Mouse (Mus musculus): ENCODE data around the gene Hoxd4. TPM values are rescaled to one million over a fixed set of nuclear protein-coding genes. Genes with fewer than 3 reads are reported as not detected.

Gene Hoxd4
- total RNA-seq, 2 experiments from 2014 or later = not detected

GRCm38 (mm10) chr2:74741979-74742277, 30.2 kb downstream of the Hoxd4 start:
- Histone ChIP-seq H3K4me3 (no peak overlapping the region), H3K27ac (no peak overlapping the region)
- TF ChIP-seq CTCF (IDR thresholded peaks at IDR 0.05) = no peak
- DNase-seq (ENCODE audit: extremely low spot score in 1 of 2, low spot score in 2 of 2) = no peak
- intact Hi-C loops (cut with DNase I) = loop anchor here (5.0 kb wide), 1 partner anchor 35 kb away; no protein-coding TSS in a partner anchor

GRCm38 (mm10) chr2:74745540-74746297, 34.0 kb downstream of the Hoxd4 start:
- no peak for DNase-seq (ENCODE audit: extremely low spot score in 1 of 2, low spot score in 2 of 2)
- no peak for TF ChIP-seq CTCF (IDR thresholded peaks at IDR 0.05)
- intact Hi-C loops (cut with DNase I) = loop anchor here (5.0 kb wide), 1 partner anchor 93 kb away; no protein-coding TSS in a partner anchor
- no peak overlapping the region for H3K4me3 ChIP-seq
- H3K27ac ChIP-seq = no peak overlapping the region

GRCm38 (mm10) chr2:74746298-74746921, 34.7 kb downstream of the Hoxd4 start:
- no peak overlapping the region for H3K27ac ChIP-seq
- no peak overlapping the region for H3K4me3 ChIP-seq
- intact Hi-C loops (cut with DNase I) = loop anchor here (5.0 kb wide), 1 partner anchor 94 kb away; no protein-coding TSS in a partner anchor
- DNase-seq (ENCODE audit: extremely low spot score in 1 of 2, low spot score in 2 of 2) = no peak
- TF ChIP-seq CTCF (IDR thresholded peaks at IDR 0.05) = no peak

- intact Hi-C loops (cut with DNase I) = loop anchor here (5.0 kb wide), 1 partner anchor 95 kb away; no protein-coding TSS in a partner anchor
- no peak for DNase-seq (ENCODE audit: extremely low spot score in 1 of 2, low spot score in 2 of 2)
- no peak for TF ChIP-seq CTCF (IDR thresholded peaks at IDR 0.05)
- no peak overlapping the region for H3K27ac ChIP-seq
- H3K4me3 ChIP-seq = no peak overlapping the region
Observed at GRCm38 (mm10) chr2:74747006-74747405, 35.3 kb downstream of the Hoxd4 start.

GRCm38 (mm10) chr2:74747661-74748141, 36.0 kb downstream of the Hoxd4 start:
- Histone ChIP-seq H3K4me3 (no peak overlapping the region), H3K27ac (no peak overlapping the region)
- no peak for DNase-seq (ENCODE audit: extremely low spot score in 1 of 2, low spot score in 2 of 2)
- intact Hi-C loops (cut with DNase I) = loop anchor here (5.0 kb wide), 1 partner anchor 95 kb away; no protein-coding TSS in a partner anchor
- TF ChIP-seq CTCF (IDR thresholded peaks at IDR 0.05) = no peak

GRCm38 (mm10) chr2:74748436-74748995, 36.8 kb downstream of the Hoxd4 start:
- Histone ChIP-seq H3K4me3 (no peak overlapping the region), H3K27ac (no peak overlapping the region)
- intact Hi-C loops (cut with DNase I) = loop anchor here (5.0 kb wide), 1 partner anchor 96 kb away; no protein-coding TSS in a partner anchor
- no peak for TF ChIP-seq CTCF (IDR thresholded peaks at IDR 0.05)
- no peak for DNase-seq (ENCODE audit: extremely low spot score in 1 of 2, low spot score in 2 of 2)

GRCm38 (mm10) chr2:74749337-74750121, 37.8 kb downstream of the Hoxd4 start:
- no peak for DNase-seq (ENCODE audit: extremely low spot score in 1 of 2, low spot score in 2 of 2)
- H3K4me3 ChIP-seq = no peak overlapping the region
- intact Hi-C loops (cut with DNase I) = loop anchor here (5.0 kb wide), 1 partner anchor 97 kb away; no protein-coding TSS in a partner anchor
- TF ChIP-seq CTCF (IDR thresholded peaks at IDR 0.05) = no peak
- no peak overlapping the region for H3K27ac ChIP-seq

- no peak for TF ChIP-seq CTCF (IDR thresholded peaks at IDR 0.05)
- intact Hi-C loops (cut with DNase I) = no loop called here
- Histone ChIP-seq H3K4me3 (no peak overlapping the region), H3K27ac (no peak overlapping the region)
- no peak for DNase-seq (ENCODE audit: extremely low spot score in 1 of 2, low spot score in 2 of 2)
Observed at GRCm38 (mm10) chr2:74750731-74751250, 39.1 kb downstream of the Hoxd4 start.

- Histone ChIP-seq H3K4me3 (no peak overlapping the region), H3K27ac (no peak overlapping the region)
- no peak for TF ChIP-seq CTCF (IDR thresholded peaks at IDR 0.05)
- intact Hi-C loops (cut with DNase I) = no loop called here
- DNase-seq (ENCODE audit: extremely low spot score in 1 of 2, low spot score in 2 of 2) = no peak
Observed at GRCm38 (mm10) chr2:74751861-74752260, 40.1 kb downstream of the Hoxd4 start.

- TF ChIP-seq CTCF (IDR thresholded peaks at IDR 0.05) = no peak
- intact Hi-C loops (cut with DNase I) = no loop called here
- H3K27ac ChIP-seq = no peak overlapping the region
- no peak for DNase-seq (ENCODE audit: extremely low spot score in 1 of 2, low spot score in 2 of 2)
- H3K4me3 ChIP-seq = no peak overlapping the region
Observed at GRCm38 (mm10) chr2:74752431-74753174, 40.9 kb downstream of the Hoxd4 start.

- intact Hi-C loops (cut with DNase I) = no loop called here
- TF ChIP-seq CTCF (IDR thresholded peaks at IDR 0.05) = no peak
- DNase-seq (ENCODE audit: extremely low spot score in 1 of 2, low spot score in 2 of 2) = no peak
- no peak overlapping the region for H3K27ac ChIP-seq
- no peak overlapping the region for H3K4me3 ChIP-seq
Observed at GRCm38 (mm10) chr2:74753175-74753523, 41.4 kb downstream of the Hoxd4 start.

Data from left cerebral cortex, adult 2 months (tissue).